Mouse (Mus musculus) CD4-positive helper T cell, adult 2 months (primary cell): ENCODE measurements at regions not wholly inside any gene's neighbourhood (a gene's known extent, or its start where the extent isn't known, plus 50 kb on each side); places are given as distances from the start of the nearest gene placed in this dataset.

Experiments
- DNase-seq: peaks from one replicate; pipeline ENCODE4 v3.0.0-alpha.2; 2012; ENCODE audit warnings: low read depth, missing footprints, low spot score

DNA sequence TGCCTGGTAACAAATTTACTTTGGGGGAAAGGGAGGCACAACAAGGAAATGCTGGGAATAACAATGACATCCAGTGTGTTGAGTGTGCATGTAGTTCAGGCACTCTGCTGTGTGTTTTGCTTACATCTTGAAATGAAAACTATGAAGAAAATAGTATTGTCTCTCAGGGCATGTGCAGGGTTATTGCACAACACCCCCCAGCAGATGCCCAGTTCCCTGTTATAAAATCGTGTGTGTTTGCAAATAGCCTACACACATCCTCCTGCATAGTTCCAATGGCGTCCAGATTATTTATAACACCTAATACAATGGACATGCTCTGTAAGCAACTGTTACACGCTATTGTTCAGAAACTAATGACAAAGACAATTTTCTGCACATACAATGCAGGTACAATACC, 220.0 kb upstream of the Pgrmc2 start:
- no peak for DNase-seq

DNA sequence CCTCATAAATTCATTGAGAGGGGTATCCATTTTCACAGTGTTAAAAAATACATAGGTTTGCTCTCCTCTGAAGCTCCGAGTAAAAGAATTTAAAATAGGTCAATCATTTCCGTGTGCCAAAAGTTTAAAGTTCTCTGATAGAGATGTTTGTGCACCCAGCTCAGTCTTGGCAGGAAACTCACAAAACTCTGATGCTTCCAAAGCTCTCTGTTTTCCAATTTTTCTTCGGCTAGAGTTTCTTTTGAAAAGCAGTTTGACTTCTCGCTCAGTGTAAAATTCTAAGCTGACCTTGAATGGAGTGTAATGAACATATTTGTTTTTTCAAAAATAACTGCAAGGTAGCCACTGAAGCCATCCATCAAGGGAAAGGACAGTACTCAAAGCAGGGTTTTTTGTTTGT, 215.9 kb upstream of the Pgrmc2 start:
- no peak for DNase-seq

DNA sequence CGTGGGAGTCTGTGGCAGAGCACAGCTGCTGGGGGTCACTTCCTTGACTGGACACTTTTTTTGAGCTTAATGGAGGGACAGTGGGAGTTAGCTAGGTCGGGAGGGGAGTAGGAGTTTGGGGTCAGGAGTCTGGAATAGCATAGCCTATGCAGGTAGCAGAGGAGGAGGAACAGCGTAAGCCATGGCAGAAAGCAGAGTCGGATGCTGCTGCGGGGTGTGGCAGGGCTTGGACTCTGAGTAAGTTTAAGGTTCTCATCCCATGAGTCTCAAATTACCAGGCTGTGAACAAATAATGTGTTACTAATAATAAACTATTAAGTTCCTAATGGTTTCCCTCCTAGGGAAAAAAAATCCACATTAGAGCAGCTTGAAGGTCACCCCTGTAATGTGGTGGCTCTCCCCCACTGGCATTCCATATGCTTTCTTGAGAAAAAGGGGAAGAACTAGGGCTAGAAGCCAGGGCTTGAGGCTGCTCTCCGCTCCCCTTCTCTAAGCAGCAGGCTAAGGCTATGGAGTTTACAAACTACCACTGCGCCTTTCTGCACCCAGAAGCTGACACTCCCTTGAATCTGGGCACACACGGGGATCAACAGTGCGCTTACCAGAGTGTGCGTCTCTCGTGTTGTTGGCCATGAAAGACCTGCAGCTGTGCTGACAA, 213.4 kb upstream of the Pgrmc2 start:
- DNase-seq: no peak

DNA sequence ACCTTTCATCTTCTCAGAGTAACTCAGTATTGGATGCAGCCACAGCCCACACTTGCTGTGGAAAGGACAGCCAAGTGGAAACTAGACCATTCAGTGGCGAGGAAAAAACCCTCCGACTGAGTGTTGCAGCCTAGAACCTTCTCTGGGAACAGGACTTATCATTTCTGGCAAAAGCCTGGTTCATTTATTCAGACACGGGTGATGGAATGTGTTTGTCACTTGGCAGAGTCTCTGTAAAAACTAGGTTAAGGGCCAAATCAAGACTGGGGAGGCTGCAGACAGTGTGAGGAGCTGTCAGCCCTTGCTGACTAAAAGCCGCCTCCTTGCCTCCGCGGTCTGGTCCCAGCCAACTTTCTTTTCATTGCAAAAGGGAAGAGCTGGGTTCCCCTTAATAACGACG, 212.3 kb upstream of the Pgrmc2 start:
- DNase-seq: no peak

DNA sequence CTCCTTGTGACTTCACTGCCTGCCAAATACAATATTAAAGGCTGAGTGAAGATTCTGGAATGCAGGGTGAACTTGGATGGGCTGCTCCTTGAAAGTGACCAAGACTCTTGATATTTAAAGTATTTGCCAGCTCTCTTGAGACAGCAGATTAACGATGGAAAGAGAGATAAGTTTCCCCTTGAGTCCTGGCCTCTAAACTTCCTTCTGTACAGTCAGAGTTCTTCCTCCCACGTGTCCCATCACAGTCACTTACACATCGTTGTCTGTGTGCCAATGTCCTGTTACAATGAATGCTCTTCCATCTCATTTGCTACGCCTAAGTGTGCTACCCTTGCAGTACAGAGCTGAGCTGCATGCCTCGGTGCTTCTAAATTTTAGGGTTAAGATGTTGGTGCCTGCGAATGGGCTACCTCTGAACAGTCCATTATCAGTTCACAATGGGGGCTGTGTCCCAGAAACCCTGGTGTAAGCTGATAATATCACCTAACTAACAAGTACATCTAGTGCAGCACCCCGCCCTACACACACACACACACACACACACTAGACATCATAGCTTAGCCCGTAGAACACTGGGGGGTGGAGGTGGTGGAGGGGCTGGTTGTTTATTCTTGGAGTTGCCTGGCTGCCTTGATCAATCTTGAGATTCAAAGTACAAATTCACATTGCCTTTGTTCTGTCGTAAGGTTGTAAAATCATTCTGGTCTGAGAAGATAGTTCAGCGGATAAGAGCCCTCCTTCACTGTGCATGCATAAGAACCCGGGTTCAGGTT, 207.9 kb upstream of the Pgrmc2 start:
- no peak for DNase-seq

DNA sequence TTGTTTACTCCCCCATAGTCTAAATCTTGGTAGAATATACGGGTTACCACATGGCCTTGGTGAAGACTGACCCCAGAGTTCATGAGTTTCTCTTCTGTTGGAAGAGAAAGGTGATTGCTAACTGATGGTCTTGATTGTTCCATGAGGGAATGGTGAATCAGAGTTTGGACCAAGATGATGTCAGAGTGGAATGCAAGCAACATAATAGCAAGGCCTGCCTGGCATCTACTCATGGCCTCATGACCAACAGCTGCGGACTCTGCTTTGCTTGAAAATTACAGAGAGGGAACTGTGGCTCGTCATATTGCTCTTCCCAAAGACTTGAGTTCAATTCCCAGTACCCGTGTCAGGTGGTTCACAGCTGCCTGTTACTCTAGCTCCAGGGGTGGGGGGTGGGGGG, 205.9 kb upstream of the Pgrmc2 start:
- no peak for DNase-seq

DNA sequence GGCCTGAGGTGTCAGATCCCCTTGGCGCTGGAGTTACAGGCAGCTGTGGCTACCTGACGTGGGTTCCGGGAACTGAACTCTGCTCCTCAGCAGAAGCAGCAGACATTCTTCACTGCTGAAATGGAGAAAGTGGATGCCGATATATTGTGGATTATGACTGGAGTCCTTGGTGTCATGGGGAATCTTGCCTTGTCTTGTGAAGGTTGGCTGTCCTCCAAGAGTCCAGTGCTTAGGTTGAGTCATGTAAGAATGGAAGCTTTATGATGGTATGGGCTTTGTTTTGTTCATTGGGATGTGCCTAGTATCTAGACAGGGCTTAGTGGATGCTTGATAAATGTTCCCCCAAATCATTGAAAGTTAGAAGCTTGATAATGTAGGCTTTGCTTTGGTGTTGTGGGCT, 205.2 kb upstream of the Pgrmc2 start:
- no peak for DNase-seq

DNA sequence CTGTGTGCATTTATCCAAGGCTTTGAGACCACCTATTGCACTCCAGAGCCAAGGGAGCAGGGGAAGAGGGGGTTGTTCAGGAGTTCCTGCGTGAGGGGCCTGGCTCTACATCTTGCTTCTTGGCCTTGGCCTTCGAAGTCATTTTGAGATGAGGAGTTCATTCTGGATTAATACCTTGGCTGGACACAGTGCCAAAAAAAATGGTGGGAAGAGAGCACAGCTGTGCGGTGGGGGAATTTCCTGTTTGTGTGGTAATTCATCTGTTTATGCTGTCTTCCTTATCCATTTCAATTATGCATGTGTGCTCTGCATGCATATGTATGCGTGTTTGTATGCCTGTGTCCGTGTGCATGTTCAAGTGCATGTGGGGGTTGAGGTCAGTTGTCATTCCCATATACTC, 202.5 kb upstream of the Pgrmc2 start:
- DNase-seq: no peak

DNA sequence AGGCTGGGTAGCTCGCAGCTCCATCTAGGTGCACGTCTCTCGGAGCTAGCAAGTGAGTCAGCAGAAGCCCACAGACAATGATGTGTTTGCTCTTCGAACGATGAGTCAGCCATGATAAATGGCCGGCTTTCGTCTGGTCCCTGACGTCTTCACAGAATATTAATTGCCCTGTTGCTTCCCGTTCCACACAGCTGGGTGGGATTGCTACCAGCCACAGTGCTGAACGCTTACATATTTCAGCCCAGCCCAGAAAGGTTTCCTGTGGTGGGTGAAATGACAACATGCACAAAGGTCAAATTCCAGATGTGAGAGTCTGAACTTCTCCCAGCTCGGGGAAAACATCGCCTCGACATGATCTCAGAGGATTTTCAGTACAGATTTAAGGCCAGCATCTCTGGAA, 202.1 kb upstream of the Pgrmc2 start:
- no peak for DNase-seq

DNA sequence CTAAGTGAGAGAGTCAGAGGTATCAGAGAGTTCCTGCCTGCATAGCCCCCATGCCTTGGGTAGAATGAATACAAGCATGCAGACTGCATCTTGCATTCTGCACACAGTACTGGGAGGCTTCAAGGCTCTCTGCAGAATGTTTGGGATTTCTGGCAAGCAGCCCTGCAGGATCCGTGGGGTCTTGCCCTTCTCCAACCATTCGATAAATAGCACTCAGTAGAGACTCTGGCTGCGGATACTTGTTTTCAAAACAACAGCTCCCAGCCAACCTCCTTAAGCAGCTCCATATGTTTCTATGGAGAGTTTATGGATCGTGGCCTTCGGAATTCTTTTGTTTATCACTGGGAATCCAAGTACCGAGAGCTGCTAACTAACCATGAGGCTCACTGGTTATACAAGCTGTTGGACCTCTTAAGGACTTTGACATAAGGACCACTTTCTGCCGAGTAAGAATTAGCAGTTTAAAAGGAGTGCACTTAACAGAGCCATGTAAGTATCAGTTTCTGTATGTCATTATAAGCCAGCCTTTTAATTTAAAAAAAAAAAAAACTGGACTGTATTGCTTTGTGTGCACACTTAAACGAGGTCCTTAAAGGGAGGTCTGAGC, 199.7 kb upstream of the Pgrmc2 start:
- no peak for DNase-seq

DNA sequence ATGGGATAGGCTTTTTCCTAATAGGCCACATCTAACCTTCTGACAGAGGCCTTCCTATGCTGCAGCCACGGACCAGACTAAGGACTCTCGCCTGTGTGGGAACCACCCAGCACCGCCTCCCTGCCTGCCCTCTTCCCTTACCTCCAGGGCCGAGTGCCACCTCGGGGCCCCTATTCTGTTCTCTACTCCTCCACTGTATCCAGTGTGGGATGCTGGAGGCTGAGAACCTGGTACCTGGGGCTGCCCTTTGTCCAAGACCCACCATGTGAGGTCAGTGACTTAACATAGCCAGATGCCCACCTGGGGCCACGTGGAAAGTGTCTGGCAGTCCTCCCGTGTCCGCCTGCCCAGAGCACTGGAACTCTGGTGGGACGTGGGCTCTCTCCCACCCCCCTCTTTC, 193.2 kb upstream of the Pgrmc2 start:
- no peak for DNase-seq

DNA sequence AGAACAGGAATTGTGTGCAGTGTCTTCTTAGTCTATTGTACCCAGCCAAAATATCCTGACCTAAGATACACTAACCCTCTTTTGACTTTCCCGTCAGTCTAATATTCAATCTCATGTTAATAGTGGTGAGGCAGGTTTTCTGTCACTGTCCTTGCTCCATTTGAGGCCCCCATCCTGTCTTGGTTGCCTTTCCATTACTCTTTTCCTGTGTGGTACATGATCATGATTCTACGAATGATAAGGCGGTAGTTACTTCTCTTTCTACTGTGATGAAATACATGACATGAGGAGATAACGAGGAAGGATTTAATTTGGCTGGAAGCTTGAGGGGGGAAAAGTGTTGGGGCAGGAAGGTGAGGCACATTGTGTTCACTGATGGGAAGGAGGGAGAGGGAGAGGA, 185.7 kb upstream of the Pgrmc2 start:
- DNase-seq: no peak

DNA sequence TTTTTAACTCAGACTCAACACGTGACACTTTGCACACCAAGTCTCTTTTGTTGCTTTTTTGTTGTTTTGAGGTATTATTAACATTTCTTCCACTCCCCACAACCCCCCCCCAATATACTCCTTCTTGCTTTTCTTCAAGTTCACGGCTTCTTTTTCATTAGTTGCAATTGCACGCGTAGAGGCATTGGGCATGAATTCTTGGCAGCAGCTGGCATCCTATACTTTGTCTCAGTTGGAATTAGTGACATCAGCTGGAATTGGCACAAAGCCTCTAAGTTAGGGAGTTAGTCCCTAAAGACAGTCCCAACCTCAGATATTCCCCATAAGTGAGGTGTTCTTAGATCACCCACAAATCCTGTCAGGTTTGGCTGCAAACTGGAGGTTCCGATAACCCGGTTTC, 183.4 kb upstream of the Pgrmc2 start:
- DNase-seq: no peak

DNA sequence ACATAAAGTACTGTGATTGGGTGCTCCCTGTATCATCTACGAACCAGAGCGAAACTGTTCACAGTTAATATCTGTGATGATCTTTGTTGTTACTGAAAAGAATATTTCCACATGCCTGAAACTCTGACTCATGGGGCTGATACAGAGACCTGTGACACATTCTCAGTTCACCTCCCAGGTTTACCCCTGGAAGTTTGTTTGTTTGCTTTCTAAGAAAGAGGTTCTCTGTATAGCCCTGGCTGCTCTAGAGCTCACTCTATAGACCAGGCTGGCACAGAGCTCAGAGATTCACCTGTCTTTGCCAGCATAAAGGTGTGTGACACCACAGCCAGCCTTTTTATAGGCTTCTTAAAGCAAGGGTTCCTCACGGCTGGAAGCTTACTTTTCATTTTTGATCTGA, 182.6 kb upstream of the Pgrmc2 start:
- DNase-seq: no peak

DNA sequence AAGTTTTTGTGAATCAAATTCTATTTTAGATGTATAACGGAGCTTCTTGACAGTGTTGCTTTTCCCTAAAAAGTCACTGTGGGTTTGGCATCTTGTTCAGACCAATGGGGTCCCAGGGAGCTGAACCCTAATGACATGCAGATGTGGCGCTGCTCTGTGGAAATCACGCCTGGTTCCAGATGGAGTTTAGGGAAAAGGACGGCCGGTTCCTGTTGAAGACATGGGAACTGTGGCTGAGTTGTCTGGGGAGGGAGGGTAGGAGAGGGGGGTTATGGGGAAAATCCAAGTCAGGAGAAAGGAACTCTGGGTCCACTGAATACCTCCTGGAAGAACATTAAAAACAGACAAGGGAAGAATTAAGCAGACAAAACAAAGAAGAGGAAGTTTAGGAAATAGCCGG, 175.4 kb upstream of the Pgrmc2 start:
- DNase-seq: no peak

DNA sequence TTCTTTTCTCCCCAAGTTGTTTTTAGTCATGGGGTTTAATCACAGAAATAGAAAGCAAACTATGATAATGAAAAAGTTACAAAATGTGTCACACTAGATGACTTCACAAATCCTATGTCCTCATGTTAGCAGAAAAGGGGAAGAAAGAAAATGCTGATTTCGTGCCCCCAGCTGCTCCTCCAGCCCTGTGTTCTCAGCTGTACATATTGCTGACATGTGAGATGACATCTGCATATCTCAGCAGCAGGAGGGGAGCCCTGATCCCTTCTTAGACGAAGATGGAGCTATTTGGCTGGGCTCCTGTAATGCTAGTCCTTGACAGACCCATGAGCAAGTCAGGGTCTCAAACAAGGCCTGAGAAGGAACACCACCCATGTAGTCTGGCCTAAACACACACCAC, 162.1 kb upstream of the Pgrmc2 start:
- DNase-seq: no peak

DNA sequence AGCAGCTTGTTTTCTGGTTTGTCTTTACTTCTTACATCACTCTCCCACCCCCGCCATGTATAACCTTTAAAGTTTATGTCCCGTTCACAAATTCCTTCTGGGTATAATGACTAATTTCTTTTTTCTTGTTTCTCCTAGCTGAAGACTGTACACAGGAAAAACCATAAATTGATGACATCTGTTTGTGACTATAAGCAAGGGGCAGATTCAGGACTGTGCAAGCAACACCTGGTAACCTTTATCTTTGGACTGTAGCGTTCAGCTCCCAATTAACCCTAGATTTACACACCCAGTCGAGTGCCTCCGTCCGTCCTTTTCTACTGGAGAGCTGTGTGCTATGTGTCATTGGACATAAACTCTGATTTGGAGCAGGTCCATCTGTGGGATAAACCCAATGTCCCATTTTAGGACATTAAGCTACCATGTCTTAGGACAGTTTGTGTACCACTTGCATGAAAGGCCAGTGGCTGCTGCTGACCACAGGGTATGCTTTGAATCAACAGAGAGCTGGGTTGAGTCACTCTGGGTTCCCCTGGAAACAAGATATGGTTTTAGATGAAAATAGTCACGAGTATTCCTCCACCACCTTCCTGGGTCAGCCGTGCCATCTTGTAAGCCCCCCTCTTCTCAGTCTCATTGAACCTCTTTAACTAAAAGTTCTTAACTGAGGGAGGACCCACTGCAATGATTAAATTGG, 159.2 kb upstream of the Pgrmc2 start:
- DNase-seq: no peak

DNA sequence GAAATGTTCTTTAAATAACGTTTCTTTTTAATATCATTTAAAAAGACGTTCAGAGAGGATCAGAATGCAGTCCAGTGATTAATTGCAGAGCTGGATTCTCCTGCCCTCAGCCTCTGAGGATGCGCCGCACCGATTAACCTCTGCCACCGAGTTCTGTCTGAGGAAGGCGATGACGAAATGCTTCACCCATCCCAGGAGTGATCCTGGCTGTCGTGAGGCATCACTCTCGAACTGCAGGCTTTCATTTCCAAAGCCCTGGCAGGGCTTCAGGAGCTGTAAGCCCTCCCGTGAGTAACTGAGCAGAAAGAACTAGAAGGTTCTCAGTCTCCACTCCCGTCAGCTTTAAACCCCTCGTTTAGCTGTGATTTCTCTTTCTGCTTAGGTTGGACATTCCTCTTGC, 157.0 kb upstream of the Pgrmc2 start:
- DNase-seq: no peak

DNA sequence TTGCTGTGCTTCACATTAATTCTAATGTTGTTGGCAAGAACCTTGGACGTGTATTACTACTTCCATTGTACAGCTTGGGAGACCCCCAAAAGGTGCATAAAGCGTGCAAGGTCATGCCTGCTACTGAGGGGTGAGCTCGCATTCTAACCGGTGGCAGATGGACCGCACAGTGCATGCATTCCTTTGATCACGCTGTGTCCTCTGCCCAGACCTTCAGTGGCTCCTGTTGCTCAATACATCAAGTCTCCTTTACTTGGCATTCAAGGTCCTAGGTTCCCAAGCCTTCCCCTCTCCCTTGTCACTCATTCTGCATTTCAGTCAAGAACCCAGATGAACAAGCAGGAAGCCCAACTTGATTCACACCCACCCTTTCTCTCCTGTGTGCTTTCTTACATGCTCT, 156.4 kb upstream of the Pgrmc2 start:
- DNase-seq: no peak

DNA sequence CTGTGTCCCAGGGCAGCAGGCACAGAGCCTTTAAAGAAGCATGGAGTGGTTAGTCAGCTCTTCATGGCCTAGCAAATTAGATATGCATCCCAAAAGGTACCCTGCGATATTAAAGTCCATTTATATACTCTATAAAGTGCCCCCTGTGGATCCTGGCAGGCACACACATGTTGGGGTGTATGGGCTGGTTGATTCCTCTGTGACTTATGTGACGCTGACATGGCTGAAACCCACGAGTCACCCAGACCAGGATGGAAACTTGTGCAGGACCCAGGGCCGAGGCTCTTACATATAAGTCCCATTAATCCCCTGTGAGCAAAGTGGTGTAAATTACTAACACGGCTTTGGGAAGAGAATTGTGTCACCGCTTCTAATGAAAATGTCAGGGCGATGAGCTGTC, 155.2 kb upstream of the Pgrmc2 start:
- no peak for DNase-seq

DNA sequence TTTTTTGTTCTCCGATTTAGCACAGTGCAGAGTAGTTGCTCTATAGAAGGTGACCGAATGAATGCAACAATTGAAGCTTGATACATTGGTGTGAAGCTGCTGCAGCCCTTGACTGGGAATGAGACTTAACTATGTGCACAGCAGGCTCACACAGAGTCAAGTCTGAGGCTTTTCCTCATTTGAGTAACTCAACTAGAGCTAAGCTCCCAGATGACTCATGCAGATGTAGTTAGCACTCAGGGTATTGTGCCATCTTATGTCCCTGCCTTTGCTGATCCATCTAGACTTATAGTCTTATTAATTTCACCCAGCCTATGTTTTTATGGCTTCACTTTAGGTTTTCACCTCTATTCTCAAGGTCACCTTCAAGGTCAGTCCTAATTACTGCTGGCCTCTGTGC, 152.8 kb upstream of the Pgrmc2 start:
- no peak for DNase-seq

DNA sequence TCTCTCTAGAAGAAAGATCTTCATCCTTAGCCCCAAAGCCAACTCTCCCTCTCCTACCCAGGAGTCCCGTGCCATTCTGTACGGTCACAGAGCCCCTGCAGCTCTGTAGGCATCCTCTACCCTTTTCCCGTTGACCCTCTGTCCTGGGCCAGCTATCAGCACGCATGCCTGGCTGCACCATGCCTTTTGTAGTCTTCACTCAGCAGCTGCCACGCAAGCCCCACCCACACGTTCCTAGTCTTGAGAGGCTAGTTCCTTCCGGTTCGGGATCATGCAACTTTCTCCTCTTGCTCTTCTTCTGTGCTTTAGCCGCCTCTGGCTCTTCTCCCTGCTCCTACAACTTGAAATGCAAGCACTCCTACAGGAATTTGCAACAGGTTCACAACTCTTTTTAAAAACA, 152.1 kb upstream of the Pgrmc2 start:
- no peak for DNase-seq

DNA sequence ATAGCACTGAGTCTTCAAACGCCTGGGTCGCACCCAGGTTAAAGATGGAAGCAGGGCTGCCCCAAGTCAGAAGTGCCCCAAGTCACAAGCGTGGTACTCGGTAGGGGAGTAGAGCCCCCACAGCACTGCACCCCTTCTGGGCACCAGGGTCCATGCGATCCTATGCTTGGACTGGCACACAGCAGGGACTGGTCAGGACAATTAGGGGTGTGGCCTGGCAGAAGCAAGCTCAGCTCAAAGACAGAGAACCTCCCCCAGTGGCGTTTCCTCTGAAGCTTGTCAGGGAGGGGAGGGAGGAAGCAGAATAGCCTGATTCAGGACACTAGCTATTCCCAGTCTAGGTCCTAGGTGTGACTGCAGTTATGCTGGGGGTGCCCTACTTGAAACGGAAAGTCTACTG, 151.3 kb upstream of the Pgrmc2 start:
- no peak for DNase-seq
